Mouse (Mus musculus): ENCODE data around the gene Wdcp.
"Not testable (repeated sequence)": the region's sequence is repeated elsewhere in the genome, so short reads cannot be mapped to it uniquely, and the experiment has no call there.

The Wdcp gene

DNA sequence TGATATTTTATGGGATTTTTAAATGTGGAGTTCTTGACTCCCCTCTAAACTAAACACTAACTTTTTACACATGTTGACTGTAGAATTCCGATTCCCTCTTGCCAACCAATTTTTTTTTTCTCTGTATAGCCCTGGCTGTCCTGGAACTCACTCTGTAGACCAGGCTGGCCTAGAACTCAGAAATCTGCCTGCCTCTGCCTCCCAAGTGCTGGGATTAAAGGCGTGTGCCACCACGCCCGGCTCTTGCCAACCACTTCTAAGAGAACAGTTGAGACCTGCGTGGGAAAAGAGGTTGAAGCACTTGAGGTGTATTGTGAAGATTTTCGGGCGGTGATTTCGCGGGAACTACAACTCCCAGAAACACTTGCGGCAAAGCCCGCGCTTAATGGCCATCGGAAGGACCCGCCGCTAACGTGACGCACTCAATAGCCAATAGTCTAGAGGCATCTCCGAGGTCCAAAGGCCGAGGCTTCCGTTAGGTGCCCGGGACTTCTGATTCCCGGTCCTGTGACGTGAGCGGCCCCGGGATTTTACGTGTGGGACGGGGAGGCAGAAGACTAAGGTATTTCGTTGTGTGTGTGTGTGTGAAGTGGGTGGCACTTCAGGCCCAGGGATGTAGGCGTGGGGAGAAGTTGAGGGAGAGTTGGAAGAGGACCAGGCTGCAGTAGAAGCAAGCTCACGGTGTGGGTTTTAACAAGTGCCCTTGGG, at the start of gene Wdcp:
Gene Wdcp, plus strand, starts transcription at position 414 of the 708 bp plus-strand sequence.
- peak; percentile 96 for DNase-seq

DNA sequence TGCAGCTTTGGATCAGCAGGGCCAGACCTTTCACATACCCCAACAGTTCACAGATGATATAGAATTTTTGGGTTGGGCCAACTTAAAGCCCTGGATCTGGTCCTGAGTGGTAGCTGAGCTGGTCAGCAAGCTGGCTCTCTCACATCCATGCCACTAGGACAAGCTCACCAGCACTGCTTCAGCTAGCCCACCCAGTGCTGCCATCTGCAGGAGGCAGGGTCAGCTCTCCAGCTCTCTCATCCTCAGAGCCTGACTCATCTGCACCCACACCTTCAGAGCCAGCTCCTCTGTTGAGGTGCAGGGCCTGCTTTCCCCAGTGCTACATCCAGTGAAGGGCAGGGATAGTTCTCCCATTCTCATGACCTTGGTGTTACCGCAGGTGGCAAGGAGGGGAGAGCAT, 49.4 kb upstream of the Wdcp start:
- peak; percentile 33 for DNase-seq

DNA sequence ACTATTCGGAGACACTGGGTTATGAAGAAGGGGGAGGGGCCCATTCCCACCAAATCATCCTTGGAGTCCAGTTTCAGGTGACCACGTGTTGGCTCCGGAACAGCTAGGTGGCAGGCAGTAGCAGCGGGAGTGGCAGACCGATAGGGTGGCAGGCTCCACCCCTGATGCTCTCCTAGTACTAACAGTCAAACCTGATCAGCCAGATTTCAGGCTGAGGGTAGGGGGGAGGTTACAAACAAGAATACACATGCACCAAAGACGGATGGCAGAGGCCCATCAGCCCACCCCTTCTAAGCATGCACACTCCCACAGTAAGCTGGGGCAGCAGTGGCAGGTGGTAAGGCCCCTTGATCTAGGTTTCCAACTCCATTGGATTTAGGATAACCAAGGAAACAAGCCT, 45.6 kb upstream of the Wdcp start:
- not testable (repeated sequence) for DNase-seq

DNA sequence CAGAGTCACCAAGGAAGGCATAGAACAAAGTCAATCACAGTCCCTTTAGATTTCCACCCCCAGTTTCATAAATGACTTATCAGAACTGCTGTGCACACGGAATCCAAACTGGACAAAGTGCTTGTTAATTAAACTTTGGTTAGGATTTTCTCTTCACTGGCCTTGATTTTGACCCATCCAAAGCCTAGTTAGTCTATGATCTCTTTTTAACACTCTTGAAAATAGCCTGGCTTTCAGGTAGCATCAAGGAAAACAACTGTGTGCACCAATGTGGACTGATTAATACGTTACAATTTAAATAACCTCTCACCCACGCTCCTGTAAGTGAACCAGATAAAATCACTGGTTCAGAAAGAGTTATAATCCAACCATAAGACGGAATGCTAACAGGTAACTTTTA, 32.1 kb upstream of the Wdcp start:
- DNase-seq = no peak

DNA sequence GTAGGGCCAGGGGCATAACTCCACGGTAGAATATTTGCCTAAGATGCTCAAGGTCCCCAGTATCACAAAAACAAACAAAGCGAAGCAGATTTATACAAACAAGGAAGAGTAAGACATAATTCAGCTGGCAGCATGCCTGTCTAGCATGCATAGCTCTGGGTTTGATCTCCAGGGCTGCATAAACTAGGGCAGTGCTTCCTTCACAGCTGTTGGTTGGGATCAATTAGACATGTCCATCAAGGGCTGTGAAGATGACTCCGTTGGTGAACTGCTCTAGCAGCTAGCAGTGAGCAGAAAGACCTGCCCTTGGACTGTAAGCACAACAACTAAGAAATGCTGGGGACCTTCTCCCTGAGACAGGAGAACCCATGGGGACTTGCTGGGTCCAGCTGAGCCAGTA, 31.4 kb upstream of the Wdcp start:
- DNase-seq = no peak

DNA sequence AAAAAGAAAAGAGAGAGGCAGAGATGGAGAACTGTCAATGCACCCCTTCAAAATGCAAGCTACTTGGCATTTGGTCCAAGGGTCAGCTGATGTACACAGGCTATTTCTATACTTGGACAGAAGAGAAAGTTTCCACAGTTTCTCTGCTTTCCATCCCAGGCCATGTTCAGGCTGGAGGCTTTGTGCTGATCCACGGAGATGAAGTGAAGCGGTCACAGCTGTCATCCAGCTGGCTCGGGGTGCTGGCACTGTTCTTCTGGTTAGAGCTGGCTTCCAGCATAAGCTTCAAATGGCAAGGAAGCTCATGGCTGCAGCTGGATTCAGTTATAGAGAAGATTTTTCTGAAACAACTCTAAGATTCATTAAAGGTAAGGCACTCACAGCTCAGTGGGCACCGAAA, 29.5 kb upstream of the Wdcp start:
- no peak for DNase-seq

DNA sequence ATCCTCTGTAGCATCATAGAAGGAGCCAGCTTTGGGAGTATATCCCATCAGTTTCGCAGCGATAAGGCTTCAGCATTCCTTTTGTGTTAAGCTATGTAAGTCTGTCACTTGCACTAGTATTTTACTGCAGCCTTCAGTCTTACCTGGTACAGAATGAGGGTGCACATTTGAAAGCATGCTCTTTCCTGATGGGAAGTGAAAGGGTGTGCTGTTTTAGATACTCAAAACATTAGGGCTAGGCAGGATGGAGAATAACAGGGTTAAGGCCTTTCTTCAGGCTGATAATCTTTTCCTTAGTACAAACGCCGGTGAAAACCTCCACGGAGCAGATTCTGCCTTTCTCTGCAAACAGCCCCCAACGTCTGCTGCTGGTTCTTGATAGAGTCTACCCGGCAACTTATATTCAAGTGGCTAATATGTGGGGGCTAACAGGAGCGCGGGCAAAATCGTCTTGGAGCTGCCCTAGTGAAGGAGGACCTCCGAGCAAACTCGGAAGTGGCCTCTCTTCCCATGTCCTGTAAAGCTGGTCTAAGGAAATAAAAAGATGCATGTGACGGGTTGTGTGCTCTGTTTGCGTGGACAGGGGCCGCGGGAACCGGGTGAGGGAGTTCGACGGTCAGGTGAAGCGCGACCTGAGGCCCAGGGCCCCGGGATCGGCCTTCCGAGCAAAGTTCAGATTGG, 26.3 kb upstream of the Wdcp start:
- DNase-seq = peak; percentile 7

DNA sequence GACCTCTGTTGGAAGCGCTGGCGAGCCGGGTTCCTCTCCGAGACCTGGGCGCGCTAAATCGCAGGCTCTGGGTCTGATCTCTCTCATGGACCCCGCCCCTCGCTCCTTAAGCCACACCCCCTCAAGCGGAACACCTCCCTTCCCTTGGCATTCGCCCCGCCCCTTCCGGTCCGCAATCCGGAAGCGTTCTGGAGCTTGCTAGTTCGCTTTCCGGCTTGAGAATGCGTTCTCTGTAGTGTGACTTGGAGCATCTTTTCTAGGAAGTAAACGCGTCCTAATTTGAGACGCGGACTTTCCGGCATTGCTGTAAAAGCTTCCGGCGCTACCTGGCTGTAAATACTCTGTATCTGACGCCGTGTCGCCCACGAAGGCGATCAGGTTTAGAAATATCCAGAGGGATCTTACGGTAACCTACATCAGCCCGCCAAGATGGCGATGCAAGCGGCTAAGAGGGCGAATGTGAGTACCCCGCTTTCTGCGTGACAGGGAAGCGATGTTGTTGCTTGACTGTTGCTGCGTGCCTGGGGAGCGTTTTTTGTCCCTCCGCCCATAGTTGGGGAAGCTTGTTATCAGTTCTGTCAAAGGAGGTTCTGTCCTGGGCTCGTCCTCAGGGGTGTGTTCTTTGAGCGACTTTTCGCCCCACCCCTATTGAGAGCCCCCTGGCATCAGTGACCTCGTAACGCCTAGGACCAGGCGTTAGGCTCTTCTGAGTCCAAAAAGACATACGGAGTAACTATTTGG, 25.6 kb upstream of the Wdcp start, which contains the start of gene Sf3b6:
Gene Sf3b6, plus strand, starts transcription at position 184 of the 741 bp plus-strand sequence.
- DNase-seq = peak; percentile 98

DNA sequence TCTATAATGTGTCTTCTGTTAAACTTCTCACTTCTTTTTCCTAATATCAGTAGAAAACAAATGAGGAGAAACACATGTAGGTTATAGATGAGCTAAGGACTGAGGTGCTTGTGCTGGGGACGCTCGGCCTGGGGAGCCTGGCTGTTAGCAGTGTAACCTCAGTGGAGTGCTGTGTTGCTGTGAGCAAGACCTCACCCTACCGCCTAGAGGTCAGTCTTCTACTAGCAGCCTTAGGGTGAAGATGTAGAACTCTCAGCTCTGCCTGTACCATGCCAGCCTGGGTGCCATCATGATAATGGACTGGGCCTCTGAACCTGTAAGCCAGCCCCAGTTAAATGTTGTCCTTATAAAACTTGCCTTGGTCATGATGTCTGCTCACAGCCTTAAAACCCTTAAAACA, 15.8 kb upstream of the Wdcp start:
- DNase-seq = no peak

DNA sequence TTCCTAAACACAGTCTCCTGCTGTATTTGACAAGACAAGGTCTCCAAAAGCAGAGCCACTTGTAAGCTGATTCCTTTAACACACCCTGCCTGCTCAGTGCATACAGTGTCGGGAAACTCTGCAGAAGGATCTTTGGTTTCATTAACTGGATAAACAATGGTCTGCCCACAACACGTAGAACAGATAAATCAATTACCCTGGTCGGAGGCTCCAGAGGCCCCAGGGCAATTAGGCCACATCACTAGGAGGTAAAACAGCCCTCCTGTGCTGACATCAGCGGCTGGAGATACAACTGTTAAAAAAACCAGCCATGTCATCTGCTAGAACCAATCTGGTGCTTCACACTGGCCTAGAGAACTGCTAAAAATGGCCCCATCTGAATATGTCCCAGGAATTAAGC, 6.1 kb upstream of the Wdcp start:
- DNase-seq = no peak

DNA sequence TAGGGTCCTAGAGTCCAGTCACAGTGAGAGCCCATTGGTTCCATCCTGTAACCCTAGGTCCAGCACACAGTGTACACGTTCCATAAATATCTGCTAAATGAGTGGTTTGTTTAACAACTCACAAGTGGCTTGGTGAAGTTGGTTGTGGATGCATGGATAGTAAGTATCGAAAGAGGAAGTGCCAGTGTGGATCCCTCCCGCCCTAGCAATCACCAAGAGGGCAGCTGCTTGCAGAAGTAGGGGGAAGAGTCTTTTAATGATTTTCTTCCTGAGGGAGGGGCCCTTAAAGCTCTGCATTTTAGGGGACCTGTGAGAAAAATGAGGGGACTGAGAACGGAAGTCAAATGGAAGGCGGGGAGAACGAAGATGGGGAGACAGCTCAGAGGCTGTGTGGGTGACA, 3.1 kb upstream of the Wdcp start:
- no peak for DNase-seq

DNA sequence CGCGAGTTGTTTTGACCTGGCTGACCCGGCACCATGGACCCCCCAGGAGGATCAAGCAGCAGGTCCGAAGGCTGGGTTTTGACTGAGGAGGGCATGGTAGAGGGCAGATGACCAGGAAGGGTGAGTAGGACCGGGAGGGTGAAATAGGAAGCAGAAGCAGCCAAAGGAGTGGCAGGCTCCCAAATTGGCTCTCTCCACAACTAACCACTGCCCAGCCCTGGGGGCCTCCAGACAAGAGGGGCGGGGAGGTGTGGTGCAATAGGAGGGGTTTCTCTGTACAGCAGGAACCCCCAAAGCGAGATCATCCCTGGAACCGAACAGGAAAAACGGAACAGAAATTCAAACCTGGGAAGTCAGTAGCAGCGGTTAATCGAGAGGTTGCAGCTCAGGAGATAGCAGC, 2.4 kb upstream of the Wdcp start:
- DNase-seq = no peak

DNA sequence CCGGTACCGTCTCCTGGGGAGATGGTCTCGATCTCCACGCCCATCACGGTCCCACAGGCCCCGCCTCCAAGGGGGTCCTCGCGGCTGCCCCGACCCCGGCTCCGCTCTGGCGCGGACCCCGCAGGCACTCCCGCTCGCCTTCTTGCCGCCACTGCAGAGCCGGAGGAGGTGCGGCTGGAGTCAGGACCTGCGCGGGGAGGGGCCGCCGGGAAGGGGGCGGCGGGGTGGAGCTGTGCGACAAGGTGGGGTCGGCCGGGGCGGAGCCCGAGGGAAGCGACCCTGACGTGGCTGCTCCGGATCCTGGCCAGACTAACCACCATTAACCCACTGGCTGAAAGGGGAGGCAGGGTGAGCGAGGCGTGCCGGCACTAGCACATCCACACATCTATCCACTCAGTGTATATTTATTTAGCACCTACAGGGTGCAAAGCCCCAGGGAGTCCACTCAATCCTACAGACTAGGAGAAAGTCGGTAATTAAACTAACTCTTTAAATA, 1.7 kb upstream of the Wdcp start, which contains the start of gene Fkbp1b:
Gene Fkbp1b, minus strand, starts transcription at position 200 of the 496 bp plus-strand sequence.
- DNase-seq = peak; percentile 84

DNA sequence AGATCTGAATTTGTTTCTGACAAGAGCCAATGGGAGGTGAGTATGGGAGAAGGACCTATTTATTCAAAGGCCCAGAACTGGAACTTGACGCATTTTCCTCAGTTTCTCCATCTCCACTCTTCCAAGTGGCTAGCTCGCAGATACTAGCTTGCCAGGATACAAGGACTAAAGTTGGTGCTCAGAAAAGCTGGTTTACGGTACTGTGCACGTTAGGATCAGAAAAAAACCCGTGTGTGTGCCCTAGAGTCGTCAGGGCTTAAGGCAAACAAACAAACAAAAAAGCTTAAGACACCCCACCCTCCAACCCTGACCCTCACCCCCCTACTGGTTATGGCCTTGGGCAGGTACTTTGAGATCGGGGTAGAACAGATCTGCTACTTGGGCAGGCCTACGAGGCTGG, 647 bp upstream of the Wdcp start:
- DNase-seq = no peak

DNA sequence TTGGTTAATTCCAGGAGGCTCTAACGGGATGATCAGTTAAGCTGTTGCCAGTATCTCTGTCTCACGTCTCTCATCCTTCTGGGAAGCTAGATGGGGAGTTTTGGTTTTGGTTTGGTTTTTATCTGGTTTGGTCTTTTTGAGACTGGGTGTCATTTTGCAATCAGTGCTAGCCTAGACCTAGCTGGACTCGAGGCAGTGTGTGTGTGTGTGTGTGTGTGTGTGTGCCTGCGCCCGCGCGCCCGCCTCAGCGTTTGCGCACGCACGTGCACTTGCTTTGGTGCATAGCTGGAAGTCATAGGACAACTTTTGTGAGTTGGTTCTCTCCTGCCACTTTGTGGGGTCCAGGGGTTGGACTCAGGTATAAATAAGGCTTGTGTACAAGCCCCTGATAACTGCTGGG, 638 bp downstream of the Wdcp start:
- peak; percentile 74 for DNase-seq

DNA sequence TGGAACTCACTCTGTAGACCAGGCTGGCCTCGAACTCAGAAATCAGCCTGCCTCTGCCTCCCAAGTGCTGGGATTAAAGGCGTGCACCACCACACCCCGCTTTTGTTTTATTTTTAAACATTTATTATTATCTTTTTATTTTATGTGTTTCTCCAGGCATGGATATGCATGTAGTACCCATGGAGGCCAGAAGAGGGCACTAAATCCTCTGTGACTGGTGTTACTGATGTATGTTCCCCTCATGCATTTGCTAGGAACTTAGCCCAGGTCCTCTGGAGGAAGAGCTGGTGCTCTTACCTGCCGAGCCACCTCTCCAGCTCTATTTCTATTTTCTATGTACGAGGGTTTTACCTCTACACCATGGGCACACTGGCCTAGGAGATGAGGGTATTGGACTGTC, 13.1 kb downstream of the Wdcp start:
- no peak for DNase-seq

DNA sequence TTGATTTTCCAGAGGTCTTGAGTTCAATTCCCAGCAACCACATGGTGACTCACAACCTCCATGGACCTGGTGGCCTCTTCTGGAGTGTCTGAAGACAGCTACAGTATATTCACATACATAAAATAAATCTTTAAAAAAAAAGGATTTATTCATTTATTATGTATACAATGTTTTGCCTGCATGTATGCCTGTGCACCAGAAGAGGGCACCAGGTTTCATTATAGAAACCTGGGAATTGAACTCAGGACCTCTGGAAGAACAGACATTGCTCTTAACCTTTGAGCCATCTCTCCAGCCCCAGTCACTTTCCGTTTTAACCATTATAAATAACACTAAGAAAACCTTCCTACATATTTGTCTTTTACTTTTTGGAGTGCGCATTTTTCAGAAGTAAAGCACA, 13.7 kb downstream of the Wdcp start:
- DNase-seq = no peak

DNA sequence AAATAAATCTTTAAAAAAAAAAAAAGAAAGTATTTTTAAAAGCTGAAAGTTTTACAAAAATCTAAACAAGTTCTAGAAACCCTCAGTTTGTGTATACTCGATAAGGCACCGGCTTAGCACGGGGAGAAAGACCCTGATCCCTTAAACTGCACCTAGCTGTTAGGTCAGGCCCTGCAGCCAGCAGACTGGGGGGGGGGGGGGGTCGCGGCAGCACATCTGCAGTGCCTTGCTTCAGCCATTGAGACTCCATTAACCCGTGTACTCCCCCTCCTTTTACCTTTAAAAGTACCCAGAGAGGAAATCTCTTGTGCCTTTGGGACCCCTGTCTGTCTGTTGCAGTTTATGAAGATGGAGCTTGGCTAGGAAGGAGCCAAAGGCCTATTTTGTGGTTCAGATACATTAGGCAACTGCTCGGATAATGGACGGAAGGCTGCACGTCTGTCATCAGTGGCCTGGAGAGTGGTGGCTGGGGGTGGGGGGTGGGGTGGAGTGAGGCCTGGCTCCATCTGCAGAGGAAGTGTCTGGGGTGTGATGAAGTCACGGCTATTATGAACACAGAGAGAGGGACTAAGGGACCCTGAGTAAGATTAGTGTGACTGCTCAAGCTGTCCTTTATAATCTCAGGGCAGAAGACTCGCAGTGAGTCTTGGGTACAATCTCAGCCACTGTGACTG, 16.3 kb downstream of the Wdcp start:
- DNase-seq = peak; percentile 47

DNA sequence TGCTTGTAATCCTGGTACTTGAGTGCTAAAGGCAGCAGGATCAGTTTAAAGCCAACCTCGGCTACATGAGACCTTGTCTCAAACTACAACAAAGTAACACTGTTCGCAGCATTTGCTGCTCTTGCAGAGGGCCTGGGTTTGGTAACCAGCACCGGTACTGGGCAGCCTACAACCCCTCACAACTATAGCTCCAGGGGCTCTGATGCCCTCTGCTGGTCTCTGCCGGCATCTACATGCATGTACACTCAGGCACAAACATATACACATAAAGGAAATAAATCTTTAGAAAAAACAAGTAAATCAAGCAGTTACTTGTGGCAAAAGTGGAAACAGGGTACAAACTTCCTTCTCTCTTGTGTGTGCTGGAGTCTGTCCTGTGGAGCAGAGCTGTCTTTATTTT, 19.6 kb downstream of the Wdcp start:
- DNase-seq = no peak

DNA sequence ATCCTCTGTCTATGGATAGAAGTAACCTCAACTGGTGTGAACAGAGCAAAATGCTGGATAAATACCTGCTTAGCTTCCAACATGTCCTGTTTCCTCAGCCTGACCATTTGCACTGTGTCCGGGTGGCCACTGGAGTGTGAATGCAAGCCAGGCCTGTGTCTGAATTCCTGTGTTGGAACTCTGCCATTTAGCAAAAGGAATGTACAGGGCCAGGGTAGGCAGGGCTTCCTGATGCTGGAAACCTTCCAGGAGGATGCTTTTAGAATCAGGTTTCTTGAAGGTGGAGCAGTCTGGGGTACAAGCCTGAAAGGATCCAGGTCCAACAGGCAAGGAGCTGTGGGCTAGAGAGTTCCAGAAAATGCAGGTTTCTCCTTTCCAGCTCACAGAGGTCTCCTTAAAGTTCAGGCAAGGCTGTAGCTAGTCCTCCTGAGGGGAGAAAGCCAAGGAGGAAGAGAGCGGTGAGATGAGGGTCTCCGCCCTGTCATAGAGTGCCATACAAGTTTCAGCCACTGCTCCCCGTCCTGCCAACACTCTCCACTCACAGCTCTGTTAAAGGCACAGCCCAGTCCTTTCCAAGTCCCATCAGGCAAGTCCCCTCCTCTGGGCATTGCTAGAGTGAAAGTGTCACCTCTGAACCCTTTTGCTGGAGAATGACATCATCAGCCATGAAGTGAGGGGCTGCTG, 20.7 kb downstream of the Wdcp start:
- no peak for DNase-seq

DNA sequence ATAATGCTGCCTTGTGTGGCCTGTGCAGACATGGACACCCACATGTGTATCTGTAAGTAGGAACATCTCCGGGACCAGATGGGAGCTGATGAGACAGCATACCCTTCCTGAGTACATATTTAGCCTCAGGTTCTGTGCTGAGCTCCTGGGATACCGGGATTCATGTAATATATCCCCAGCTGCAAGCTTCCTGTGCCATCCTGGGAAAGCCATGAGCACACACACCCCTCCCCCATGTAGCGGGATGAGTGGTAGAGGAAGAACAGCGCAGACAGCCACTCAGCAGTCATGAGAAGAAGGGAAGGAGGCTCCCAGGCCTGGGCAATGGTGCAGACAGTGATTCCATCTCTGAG, 21.2 kb downstream of the Wdcp start:
- DNase-seq = no peak

DNA sequence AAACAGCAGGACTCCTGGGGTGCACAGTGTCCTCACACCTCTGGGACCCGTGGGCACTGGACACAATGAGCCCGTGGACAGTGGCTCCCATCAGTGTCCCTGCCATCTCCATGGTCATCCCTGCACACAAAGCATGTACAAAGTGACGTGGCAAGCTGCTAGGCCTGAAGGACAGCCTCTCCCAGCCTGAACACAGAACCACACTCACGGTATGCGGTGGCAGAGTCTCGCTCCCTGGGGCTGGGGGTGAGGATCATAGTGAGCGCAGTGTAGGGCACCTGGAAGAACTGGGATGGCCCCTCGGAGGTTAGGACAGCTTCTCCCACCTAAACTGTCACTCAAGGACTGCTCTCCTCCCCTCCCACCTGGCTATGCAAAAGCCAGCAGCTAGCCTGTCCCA, 25.8 kb downstream of the Wdcp start:
- DNase-seq = no peak

DNA sequence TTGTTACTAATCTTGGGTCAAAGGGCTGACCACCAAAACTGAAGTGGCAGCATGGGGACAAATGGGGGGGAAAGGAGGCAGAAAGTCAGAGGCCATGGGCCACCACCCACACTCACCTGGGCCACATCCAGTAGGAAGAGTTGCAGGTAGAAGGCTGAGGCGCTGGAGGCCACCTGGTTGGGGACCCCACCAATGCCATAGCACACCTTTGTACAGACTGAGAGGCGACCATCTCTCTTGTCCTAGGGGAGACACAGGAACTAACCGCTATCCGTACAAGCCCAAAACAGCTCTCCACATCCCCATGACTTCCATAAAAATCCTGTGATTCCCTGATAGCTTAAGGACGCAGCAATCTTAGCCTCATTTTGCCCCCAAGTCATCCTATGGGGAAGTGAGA, 28.2 kb downstream of the Wdcp start:
- no peak for DNase-seq
